Mouse (Mus musculus) small intestine, adult 2 months (tissue): ENCODE results near the gene Hs2st1.

Source experiments
- CTCF ChIP-seq: fragments of 200-500 bp; IDR thresholded peaks from 2 replicates; pipeline ENCODE4 v1.5.1; 2012; ENCODE audit warnings: low read depth, mild to moderate bottlenecking, control low read depth, inconsistent platforms, low read length, moderate library complexity, mixed read lengths; ENCODE audit not compliant: insufficient replicate concordance, insufficient read length; ENCODE audit errors: extremely low read depth
- POLR2A ChIP-seq: fragments of 200-500 bp; IDR thresholded peaks from 2 replicates; pipeline ENCODE4 v1.6.1; 2012; ENCODE audit warnings: low read depth, mild to moderate bottlenecking, control low read depth, inconsistent platforms, low read length, moderate library complexity

DNA sequence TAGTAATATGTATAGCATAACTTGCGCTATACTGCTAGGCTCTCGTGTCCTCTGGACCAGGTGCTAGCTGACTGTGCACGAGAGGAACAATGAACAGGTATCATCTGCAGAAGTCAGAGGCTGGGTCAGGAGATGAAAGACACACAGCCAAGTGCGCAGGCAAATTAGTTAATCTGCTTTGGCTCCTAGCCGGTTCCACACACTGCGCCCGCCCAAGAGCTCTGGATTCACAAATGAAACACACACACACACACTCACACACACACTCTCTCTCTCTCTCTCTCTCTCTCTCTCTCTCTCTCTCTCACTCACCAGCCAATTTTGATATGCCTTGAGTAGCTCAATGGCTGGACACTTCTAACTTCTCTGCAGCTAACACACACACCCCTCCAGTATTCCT, 42.1 kb downstream of the Hs2st1 start:
- TF ChIP-seq CTCF (no peak), POLR2A (no peak)
